Mouse (Mus musculus): ENCODE measurements around the gene Ptprd. TPM values are rescaled to one million over a fixed set of nuclear protein-coding genes. Genes with fewer than 3 reads are reported as not detected.
A peak's percentile ranks its signal among the peaks of the same experiment; 100 is the strongest.

The Ptprd gene
- polyA plus RNA-seq, 1 experiment from 2014 or later, result 5.6 TPM

- Histone ChIP-seq H3K27me3 (ENCODE audit: control insufficient read depth, insufficient read depth, low read length) (no peaks in the 10 kb centered on the region), H3K9me3 (ENCODE audit: control insufficient read depth, low read length) (no peaks in the 10 kb centered on the region), H3K9ac (ENCODE audit: low read length) (no peak overlapping the region), H3K36me3 (ENCODE audit: control insufficient read depth, insufficient read depth, low read length) (no peaks in the 10 kb centered on the region), H3K27ac (replicated peaks) (no peak overlapping the region), H3K4me3 (ENCODE audit: low read depth, low read length) (no peak overlapping the region), H3K4me2 (replicated peaks; ENCODE audit: low read depth) (no peak overlapping the region), H3K4me1 (replicated peaks; ENCODE audit: control insufficient read depth, insufficient read depth) (no peaks in the 10 kb centered on the region)
- TF ChIP-seq CTCF (IDR thresholded peaks at IDR 0.05; ENCODE audit: low read depth) (peak; percentile 73), EP300 (optimal IDR thresholded peaks at IDR 0.05) (no peak)
- DNase-seq (ENCODE audit: low spot score) (no peak), ATAC-seq (ENCODE audit: low FRiP score, low TSS enrichment) (no peak)
Measured at GRCm38 (mm10) chr4:76447396-76447795, 1764.4 kb downstream of the Ptprd start.

DNA sequence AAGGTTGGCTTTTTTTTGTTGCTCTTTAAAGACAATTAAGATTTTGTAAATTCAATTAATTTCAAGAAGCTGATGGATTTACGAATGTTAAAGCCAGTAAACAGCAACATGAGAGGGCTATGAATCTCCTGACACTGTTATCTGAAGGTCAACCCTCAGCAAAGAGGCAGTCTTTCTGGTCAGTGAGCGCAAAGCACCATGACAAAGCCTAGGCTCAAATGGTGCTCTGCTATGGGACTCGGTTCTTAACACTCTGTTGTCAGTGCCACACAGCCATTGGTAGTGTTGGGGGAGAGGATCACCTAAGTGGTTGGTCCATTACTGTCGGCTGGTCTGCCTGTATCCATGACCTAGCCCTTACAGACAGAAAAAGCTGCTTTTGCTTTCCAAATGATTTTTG lies 1767.0 kb downstream of the Ptprd start:
- no peak overlapping the region for H3K9ac ChIP-seq (ENCODE audit: low read length)
- DNase-seq (ENCODE audit: low spot score), result no peak
- H3K27me3 ChIP-seq (ENCODE audit: control insufficient read depth, insufficient read depth, low read length), result no peaks in the 10 kb centered on the region
- no peaks in the 10 kb centered on the region for H3K36me3 ChIP-seq (ENCODE audit: control insufficient read depth, insufficient read depth, low read length)
- TF ChIP-seq CTCF (IDR thresholded peaks at IDR 0.05; ENCODE audit: low read depth), result no peak
- no peak for TF ChIP-seq EP300 (optimal IDR thresholded peaks at IDR 0.05)
- H3K27ac ChIP-seq (replicated peaks), result no peak overlapping the region
- H3K4me3 ChIP-seq (ENCODE audit: low read depth, low read length), result no peak overlapping the region
- no peaks in the 10 kb centered on the region for H3K9me3 ChIP-seq (ENCODE audit: control insufficient read depth, low read length)
- H3K4me2 ChIP-seq (replicated peaks; ENCODE audit: low read depth), result no peak overlapping the region
- H3K4me1 ChIP-seq (replicated peaks; ENCODE audit: control insufficient read depth, insufficient read depth), result no peaks in the 10 kb centered on the region
- 91% methylated on average over 4 of the region's 4 CpGs for WGBS
- no peak for ATAC-seq (ENCODE audit: low FRiP score, low TSS enrichment)

- Histone ChIP-seq H3K9me3 (ENCODE audit: control insufficient read depth, low read length) (no peaks in the 10 kb centered on the region), H3K4me2 (replicated peaks; ENCODE audit: low read depth) (no peak overlapping the region), H3K4me1 (replicated peaks; ENCODE audit: control insufficient read depth, insufficient read depth) (no peaks in the 10 kb centered on the region), H3K4me3 (ENCODE audit: low read depth, low read length) (no peak overlapping the region), H3K27me3 (ENCODE audit: control insufficient read depth, insufficient read depth, low read length) (no peaks in the 10 kb centered on the region), H3K36me3 (ENCODE audit: control insufficient read depth, insufficient read depth, low read length) (no peaks in the 10 kb centered on the region), H3K9ac (ENCODE audit: low read length) (no peak overlapping the region), H3K27ac (replicated peaks) (no peak overlapping the region)
- DNase-seq (ENCODE audit: low spot score) (no peak), ATAC-seq (ENCODE audit: low FRiP score, low TSS enrichment) (no peak)
- 65% methylated on average over 4 of the region's 4 CpGs for WGBS
- TF ChIP-seq CTCF (IDR thresholded peaks at IDR 0.05; ENCODE audit: low read depth) (no peak), EP300 (optimal IDR thresholded peaks at IDR 0.05) (no peak)
Measured at GRCm38 (mm10) chr4:76443553-76443952, 1768.2 kb downstream of the Ptprd start.

- no peaks in the 10 kb centered on the region for H3K27me3 ChIP-seq (ENCODE audit: control insufficient read depth, insufficient read depth, low read length)
- H3K4me2 ChIP-seq (replicated peaks; ENCODE audit: low read depth), result peak overlapping the region; percentile 12; the same call in 1 of the 2 replicates
- ATAC-seq (ENCODE audit: low FRiP score, low TSS enrichment), result no peak
- DNase-seq (ENCODE audit: low spot score), result peak; percentile 72
- H3K9ac ChIP-seq (ENCODE audit: low read length), result no peak overlapping the region
- H3K36me3 ChIP-seq (ENCODE audit: control insufficient read depth, insufficient read depth, low read length), result no peaks in the 10 kb centered on the region
- H3K27ac ChIP-seq (replicated peaks), result no peak overlapping the region
- H3K4me1 ChIP-seq (replicated peaks; ENCODE audit: control insufficient read depth, insufficient read depth), result no peaks in the 10 kb centered on the region
- no peaks in the 10 kb centered on the region for H3K9me3 ChIP-seq (ENCODE audit: control insufficient read depth, low read length)
- WGBS, result 28% methylated on average over 6 of the region's 6 CpGs
- TF ChIP-seq EP300 (optimal IDR thresholded peaks at IDR 0.05) (no peak), CTCF (IDR thresholded peaks at IDR 0.05; ENCODE audit: low read depth) (no peak)
- H3K4me3 ChIP-seq (ENCODE audit: low read depth, low read length), result no peak overlapping the region
Measured at GRCm38 (mm10) chr4:76440791-76441364, 1770.9 kb downstream of the Ptprd start.

- H3K4me3 ChIP-seq (ENCODE audit: low read depth, low read length), result no peak overlapping the region
- no peaks in the 10 kb centered on the region for H3K9me3 ChIP-seq (ENCODE audit: control insufficient read depth, low read length)
- H3K27me3 ChIP-seq (ENCODE audit: control insufficient read depth, insufficient read depth, low read length), result no peaks in the 10 kb centered on the region
- TF ChIP-seq EP300 (optimal IDR thresholded peaks at IDR 0.05) (no peak), CTCF (IDR thresholded peaks at IDR 0.05; ENCODE audit: low read depth) (no peak)
- 67% methylated on average over 6 of the region's 6 CpGs for WGBS
- H3K9ac ChIP-seq (ENCODE audit: low read length), result no peak overlapping the region
- no peaks in the 10 kb centered on the region for H3K4me1 ChIP-seq (replicated peaks; ENCODE audit: control insufficient read depth, insufficient read depth)
- DNase-seq (ENCODE audit: low spot score), result no peak
- H3K36me3 ChIP-seq (ENCODE audit: control insufficient read depth, insufficient read depth, low read length), result no peaks in the 10 kb centered on the region
- H3K27ac ChIP-seq (replicated peaks), result no peak overlapping the region
- no peak for ATAC-seq (ENCODE audit: low FRiP score, low TSS enrichment)
- no peak overlapping the region for H3K4me2 ChIP-seq (replicated peaks; ENCODE audit: low read depth)
Measured at GRCm38 (mm10) chr4:76438496-76439079, 1773.2 kb downstream of the Ptprd start.

- DNase-seq (ENCODE audit: low spot score), result no peak
- H3K4me1 ChIP-seq (replicated peaks; ENCODE audit: control insufficient read depth, insufficient read depth), result no peaks in the 10 kb centered on the region
- WGBS, result 70% methylated on average over 4 of the region's 4 CpGs
Measured at GRCm38 (mm10) chr4:76438068-76438467, 1773.7 kb downstream of the Ptprd start.

More at GRCm38 (mm10) chr4:76438068-76438467, 1773.7 kb downstream of the Ptprd start:
- H3K36me3 ChIP-seq (ENCODE audit: control insufficient read depth, insufficient read depth, low read length), result no peaks in the 10 kb centered on the region
- no peak for ATAC-seq (ENCODE audit: low FRiP score, low TSS enrichment)
- H3K9ac ChIP-seq (ENCODE audit: low read length), result no peak overlapping the region
- no peaks in the 10 kb centered on the region for H3K27me3 ChIP-seq (ENCODE audit: control insufficient read depth, insufficient read depth, low read length)
- no peak overlapping the region for H3K27ac ChIP-seq (replicated peaks)
- no peak overlapping the region for H3K4me3 ChIP-seq (ENCODE audit: low read depth, low read length)
- TF ChIP-seq EP300 (optimal IDR thresholded peaks at IDR 0.05) (no peak), CTCF (IDR thresholded peaks at IDR 0.05; ENCODE audit: low read depth) (no peak)
- no peak overlapping the region for H3K4me2 ChIP-seq (replicated peaks; ENCODE audit: low read depth)
- H3K9me3 ChIP-seq (ENCODE audit: control insufficient read depth, low read length), result no peaks in the 10 kb centered on the region

Measured in stomach, postnatal 0 days (tissue).